Mouse (Mus musculus) small intestine, adult 2 months (tissue): ENCODE measurements around the gene Cyb561. TPM values are rescaled to one million over a fixed set of nuclear protein-coding genes. Genes with fewer than 3 reads are reported as not detected.

Experiments used
- H3K27ac ChIP-seq: fragments of 200-500 bp; 2 replicates; pipeline ENCODE4 v1.5.1; 2012; ENCODE audit warnings: low read depth, low read length, control low read depth, inconsistent platforms; ENCODE audit not compliant: insufficient read depth
- H3K27me3 ChIP-seq: fragments of 200-500 bp; 2 replicates; pipeline ENCODE4 v1.6.1; 2012; ENCODE audit warnings: mild to moderate bottlenecking, moderate library complexity, low read length, inconsistent platforms; ENCODE audit not compliant: control insufficient read depth, insufficient read depth
- H3K36me3 ChIP-seq: fragments of 200-500 bp; 2 replicates; pipeline ENCODE4 v1.6.1; 2012; ENCODE audit warnings: mild to moderate bottlenecking, low read length, control low read depth, inconsistent platforms; ENCODE audit not compliant: control insufficient read depth, insufficient read depth
- H3K4me1 ChIP-seq: fragments of 200-500 bp; 2 replicates; pipeline ENCODE4 v1.6.1; 2012; ENCODE audit warnings: low read length, inconsistent platforms, mixed read lengths; ENCODE audit not compliant: control insufficient read depth, insufficient read depth, insufficient read length
- H3K4me3 ChIP-seq: fragments of 200-500 bp; 2 replicates; pipeline ENCODE4 v1.5.1; 2012; ENCODE audit warnings: low read depth, mild to moderate bottlenecking, control low read depth, inconsistent platforms, low read length, moderate library complexity
- CTCF ChIP-seq: fragments of 200-500 bp; IDR thresholded peaks from 2 replicates; pipeline ENCODE4 v1.5.1; 2012; ENCODE audit warnings: low read depth, mild to moderate bottlenecking, control low read depth, inconsistent platforms, low read length, moderate library complexity, mixed read lengths; ENCODE audit not compliant: insufficient replicate concordance, insufficient read length; ENCODE audit errors: extremely low read depth
- POLR2A ChIP-seq: fragments of 200-500 bp; IDR thresholded peaks from 2 replicates; pipeline ENCODE4 v1.6.1; 2012; ENCODE audit warnings: low read depth, mild to moderate bottlenecking, control low read depth, inconsistent platforms, low read length, moderate library complexity
- WGBS: fragments of 180-500 bp; shearing (Covaris S2); methylation state at CpG from one replicate; pipeline ENCODE4 v1.1.7; 2018; 5-methylcytosine and 5-hydroxymethylcytosine counted together
- polyA plus RNA-seq: library from polyadenylated mRNA; depleted of rRNA; stranded (reverse); fragments of >200 nt; gene quantifications from 2 replicates; pipeline ENCODE4 v1.2.3, GENCODE M21; 2012

The Cyb561 gene
- polyA plus RNA-seq, 1 experiment: 56.3 TPM

- peaks cover 26% of the 10 kb centered on the region for H3K4me1 ChIP-seq
- no peaks in the 10 kb centered on the region for H3K27me3 ChIP-seq
- H3K36me3 ChIP-seq: no peaks in the 10 kb centered on the region
- TF ChIP-seq CTCF (no peak), POLR2A (no peak)
- H3K4me3 ChIP-seq: no peak overlapping the region
- no peak overlapping the region for H3K27ac ChIP-seq
- WGBS: 91% methylated on average over 28 of the region's 28 CpGs
These were observed 2.8 kb upstream of the Cyb561 start for GRCm38 (mm10) chr11:105955815-105956430.

- WGBS: 18% methylated on average over 6 of the region's 6 CpGs
- Histone ChIP-seq H3K4me3 (peak overlapping the region; percentile 16; the same call in 1 of the 2 replicates), H3K4me1 (peaks cover 35% of the 10 kb centered on the region), H3K27ac (peak overlapping the region; percentile 84), H3K36me3 (no peaks in the 10 kb centered on the region), H3K27me3 (no peaks in the 10 kb centered on the region)
- TF ChIP-seq CTCF: no peak
- TF ChIP-seq POLR2A: no peak
These were observed 266 bp upstream of the Cyb561 start for GRCm38 (mm10) chr11:105953402-105953801.

DNA sequence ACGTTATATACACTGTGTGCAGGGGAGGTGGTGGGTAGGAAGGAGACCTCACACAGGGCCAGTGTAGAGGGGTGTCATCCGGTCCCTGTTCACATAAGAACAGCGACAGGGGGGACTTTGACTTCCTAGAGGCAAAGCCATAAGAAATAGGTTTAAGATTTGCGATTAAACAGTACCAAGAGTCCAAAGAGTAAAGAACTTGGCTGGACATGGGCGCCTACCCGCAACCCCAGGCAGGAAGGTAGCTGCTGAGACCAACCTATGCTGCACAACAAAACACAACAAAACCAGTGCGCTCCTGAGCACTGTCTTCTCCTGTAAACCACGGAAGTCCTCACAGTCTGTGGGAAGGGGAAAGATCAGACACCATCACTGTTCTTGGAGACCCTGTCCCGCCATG, 1.0 kb downstream of the Cyb561 start:
- Histone ChIP-seq H3K4me3 (no peak overlapping the region), H3K4me1 (peaks cover 43% of the 10 kb centered on the region), H3K27me3 (no peaks in the 10 kb centered on the region), H3K36me3 (no peaks in the 10 kb centered on the region), H3K27ac (peak overlapping the region; percentile 89; the same call in 1 of the 2 replicates)
- TF ChIP-seq CTCF (no peak), POLR2A (no peak)
- 74% methylated on average over 9 of the region's 9 CpGs for WGBS

GRCm38 (mm10) chr11:105951601-105952044, 1.5 kb downstream of the Cyb561 start:
- TF ChIP-seq CTCF (no peak), POLR2A (no peak)
- H3K36me3 ChIP-seq: no peaks in the 10 kb centered on the region
- H3K4me3 ChIP-seq: no peak overlapping the region
- 69% methylated on average over 3 of the region's 3 CpGs for WGBS
- H3K4me1 ChIP-seq: peaks cover 46% of the 10 kb centered on the region
- no peaks in the 10 kb centered on the region for H3K27me3 ChIP-seq
- H3K27ac ChIP-seq: peak overlapping the region; percentile 89; the same call in 1 of the 2 replicates

- TF ChIP-seq POLR2A (no peak), CTCF (no peak)
- H3K4me3 ChIP-seq: no peak overlapping the region
- H3K27me3 ChIP-seq: no peaks in the 10 kb centered on the region
- no peaks in the 10 kb centered on the region for H3K36me3 ChIP-seq
- H3K27ac ChIP-seq: peak overlapping the region; percentile 89
- 29% methylated on average over 4 of the region's 4 CpGs for WGBS
- H3K4me1 ChIP-seq: peaks cover 54% of the 10 kb centered on the region
These were observed 2.6 kb downstream of the Cyb561 start for GRCm38 (mm10) chr11:105950519-105950918.

DNA sequence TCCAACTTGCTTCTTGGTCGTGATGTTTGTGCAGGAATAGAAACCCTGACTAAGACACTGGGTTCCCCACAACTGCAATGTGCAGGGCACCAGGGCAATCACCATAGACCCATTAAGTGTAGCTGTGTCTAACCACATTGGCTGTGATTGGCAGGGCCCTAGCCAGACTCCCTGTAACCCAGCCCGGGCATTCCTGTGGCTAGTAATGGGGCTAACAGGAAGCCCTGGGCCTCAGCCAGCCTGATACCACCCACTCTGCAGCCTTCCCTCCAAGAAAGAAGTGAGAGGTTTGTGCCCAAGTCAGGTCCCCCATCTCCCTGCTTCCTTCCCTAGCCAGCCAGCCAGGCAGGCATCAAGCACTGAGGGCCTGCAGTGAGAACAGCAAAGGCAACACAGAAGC, 4.9 kb downstream of the Cyb561 start:
- Histone ChIP-seq H3K4me3 (no peak overlapping the region), H3K27ac (peak overlapping the region; percentile 92), H3K27me3 (no peaks in the 10 kb centered on the region), H3K4me1 (peaks cover 53% of the 10 kb centered on the region), H3K36me3 (no peaks in the 10 kb centered on the region)
- 52% methylated on average over 2 of the region's 2 CpGs for WGBS
- no peak for TF ChIP-seq CTCF
- TF ChIP-seq POLR2A: no peak

- Histone ChIP-seq H3K4me3 (peak overlapping the region; percentile 31), H3K36me3 (no peaks in the 10 kb centered on the region), H3K4me1 (peaks cover 46% of the 10 kb centered on the region), H3K27ac (peak overlapping the region; percentile 98), H3K27me3 (no peaks in the 10 kb centered on the region)
- WGBS: 26% methylated on average over 11 of the region's 11 CpGs
- no peak for TF ChIP-seq POLR2A
- no peak for TF ChIP-seq CTCF
These were observed 6.4 kb downstream of the Cyb561 start for GRCm38 (mm10) chr11:105946694-105947154.
